Comparison of ENCODE assay signal across 25 mouse cellular contexts in genomic region chr3:101346806-101347205, GRCm38 (mm10). TPM values are rescaled to one million over a fixed set of nuclear protein-coding genes. Genes with fewer than 3 reads are reported as not detected.
"Had no signal": no experiment of that assay in that cellular context is flagged by ENCODE, and none has a peak within 500 bp of the region (broad histone marks: within the 10 kb centered on the region; RNA-seq: fewer than 3 reads in every experiment).

No protein-coding gene starts in this region.

- DNase-seq: kidney, adult 11 months; kidney, adult 8-10 months; kidney, postnatal 10 days; kidney, postnatal 36 days; layer of hippocampus, postnatal 36 days; liver, postnatal 0 days; lung, embryonic 14.5 days; lung, postnatal 10 days; lung, postnatal 4 days; midbrain, embryonic 14.5 days; thymus, postnatal 4 days had no signal

- ATAC-seq: intestine, embryonic 15.5 days; liver, postnatal 0 days had no signal

- H3K36me3 ChIP-seq: intestine, embryonic 15.5 days; kidney, embryonic 15.5 days; limb, embryonic 12.5 days; limb, embryonic 15.5 days had no signal

- H3K4me2 ChIP-seq: intestine, embryonic 15.5 days; kidney, embryonic 15.5 days; limb, embryonic 12.5 days; limb, embryonic 15.5 days; liver, embryonic 11.5 days; lung, embryonic 14.5 days; midbrain, embryonic 11.5 days had no signal

- H3K27ac ChIP-seq: intestine, embryonic 15.5 days; kidney, embryonic 15.5 days; left cerebral cortex, adult 2 months; limb, embryonic 12.5 days; limb, embryonic 15.5 days; liver, embryonic 14.5 days had no signal

- H3K9ac ChIP-seq: intestine, embryonic 15.5 days; kidney, embryonic 15.5 days; limb, embryonic 12.5 days; limb, embryonic 15.5 days; liver, embryonic 14.5 days; liver, postnatal 0 days; lung, embryonic 14.5 days had no signal

- H3K9me3 ChIP-seq: intestine, embryonic 15.5 days; kidney, embryonic 15.5 days; limb, embryonic 15.5 days had no signal

- H3K4me3 ChIP-seq: intestine, embryonic 15.5 days; kidney, embryonic 15.5 days; left cerebral cortex, adult 2 months; limb, embryonic 12.5 days; limb, embryonic 15.5 days had no signal

- H3K27me3 ChIP-seq: intestine, embryonic 15.5 days; kidney, embryonic 15.5 days; limb, embryonic 12.5 days had no signal

RNA-seq across cellular contexts. Expression of gene Cd2, which starts 59.1 kb away (rescaled TPM):
- total RNA-seq: layer of hippocampus, adult 8-10 months; layer of hippocampus, postnatal 10 days; layer of hippocampus, postnatal 36 days; left cerebral cortex, adult 2 months; left cerebral cortex, postnatal 14 days; megakaryocyte progenitor cell, adult 5-6 weeks; midbrain, postnatal 0 days had no signal
- polyA plus RNA-seq: kidney, embryonic 15.5 days; limb, embryonic 12.5 days; limb, embryonic 15.5 days; liver, embryonic 11.5 days; liver, embryonic 14.5 days; midbrain, embryonic 11.5 days; midbrain, embryonic 14.5 days; neural tube, embryonic 11.5 days had no signal
